Mouse (Mus musculus): ENCODE results near the gene Unc93b1. TPM values are rescaled to one million over a fixed set of nuclear protein-coding genes. Genes with fewer than 3 reads are reported as not detected.

The Unc93b1 gene
- total RNA-seq, 2 experiments from 2014 or later, result 49.1 to 62.5 TPM

DNA sequence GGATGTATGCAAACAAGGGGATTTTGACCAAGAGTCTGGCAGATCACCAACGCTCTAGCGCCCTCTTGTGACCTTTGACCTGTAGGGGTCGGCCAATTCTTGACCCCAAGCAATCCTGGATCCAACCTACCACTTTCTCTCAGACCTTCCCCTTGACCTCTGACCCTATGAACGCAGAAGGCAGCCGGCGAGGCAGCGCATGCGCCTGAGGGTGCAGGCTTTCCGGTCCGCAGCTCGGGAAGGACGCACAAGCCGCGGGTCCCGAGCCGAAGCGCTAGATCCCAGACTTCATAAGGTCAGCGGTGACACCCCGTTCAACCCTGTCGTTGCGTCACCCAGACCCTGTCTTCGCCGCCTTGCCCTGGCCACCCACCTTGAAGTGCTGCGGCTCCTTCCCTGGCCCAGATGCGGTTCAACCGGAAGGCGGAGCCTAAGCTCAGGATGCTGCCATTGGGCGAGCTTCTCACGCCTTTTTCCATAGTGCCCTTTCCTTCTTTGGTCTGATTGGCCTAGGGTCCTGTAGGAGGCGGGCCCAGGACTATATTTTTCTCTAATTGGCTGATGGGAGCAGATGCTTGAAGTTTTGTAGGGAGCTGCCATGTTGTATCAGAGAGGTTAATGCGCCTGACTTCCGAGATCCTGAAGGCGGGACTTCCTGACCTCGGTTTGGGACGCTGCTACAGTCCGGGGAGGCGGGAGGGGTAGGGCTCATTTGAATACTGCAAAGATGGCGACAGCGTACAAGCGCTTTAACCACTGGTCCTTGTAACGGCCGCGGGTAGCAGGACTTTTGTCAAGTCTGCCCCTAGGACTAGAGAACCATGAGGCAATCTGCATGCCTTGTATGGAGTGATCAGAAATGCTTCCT is 22.4 kb upstream of the Unc93b1 start, which contains the start of gene Ndufs8:
Ndufs8 (minus strand) TSS at position 438 of the 868 bp plus-strand sequence.
- peak; percentile 92 for DNase-seq

- no peak for DNase-seq
Measured at GRCm38 (mm10) chr19:3913692-3914091, 21.3 kb upstream of the Unc93b1 start.

GRCm38 (mm10) chr19:3914535-3914934 is 20.5 kb upstream of the Unc93b1 start:
- DNase-seq, result no peak

GRCm38 (mm10) chr19:3916727-3917126 is 18.3 kb upstream of the Unc93b1 start:
- DNase-seq, result peak in 1 of 2 experiments; percentile 51

- DNase-seq, result peak in 1 of 2 experiments; percentile 50
Measured at GRCm38 (mm10) chr19:3919928-3920327, 15.1 kb upstream of the Unc93b1 start.

GRCm38 (mm10) chr19:3922661-3923371 is 12.2 kb upstream of the Unc93b1 start:
- DNase-seq, result no peak

- no peak for DNase-seq
Measured at GRCm38 (mm10) chr19:3923586-3923985, 11.4 kb upstream of the Unc93b1 start.

GRCm38 (mm10) chr19:3924190-3924589 is 10.8 kb upstream of the Unc93b1 start:
- DNase-seq, result peak; percentile 73 to 75

DNA sequence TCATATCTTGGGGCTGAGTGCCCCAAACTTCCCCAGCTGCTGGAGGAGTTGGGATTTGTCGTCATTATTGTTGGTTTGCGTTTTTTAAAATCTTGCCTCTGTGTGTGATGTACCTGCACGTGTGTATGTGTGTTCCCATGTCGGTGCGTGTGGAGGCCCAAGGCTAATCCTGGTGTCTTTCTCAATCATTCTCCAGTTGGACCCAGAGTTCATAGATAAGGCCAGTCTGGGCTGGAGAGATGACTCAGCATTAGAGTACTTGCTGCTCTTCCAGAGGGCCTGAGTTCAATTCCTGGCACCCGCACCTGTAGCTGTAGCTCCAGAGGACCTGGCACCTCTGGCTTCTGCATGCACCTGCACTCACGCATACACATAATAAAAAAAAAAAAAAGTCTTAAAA is 10.1 kb upstream of the Unc93b1 start:
- DNase-seq, result no peak

- no peak for DNase-seq
Measured at GRCm38 (mm10) chr19:3925859-3926258, 9.1 kb upstream of the Unc93b1 start.

DNA sequence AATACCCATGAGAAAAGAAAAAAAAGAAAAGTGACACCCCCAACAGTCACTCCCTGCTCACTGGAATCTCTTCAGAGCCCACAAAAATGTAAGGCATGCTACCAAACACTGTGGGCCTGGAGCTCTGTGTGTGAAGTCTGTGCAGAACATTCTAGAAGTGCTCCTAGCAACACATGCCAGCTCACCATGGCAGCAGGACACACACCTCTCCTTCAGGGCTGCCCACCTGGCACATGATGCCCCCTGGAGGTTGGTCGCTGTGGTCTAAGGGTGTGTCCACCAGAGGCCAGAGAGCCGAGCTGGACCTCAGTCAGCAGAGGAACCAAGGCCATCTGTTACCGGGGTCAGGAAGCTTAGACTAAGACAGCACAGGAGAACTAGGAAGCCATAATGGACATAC is 8.7 kb upstream of the Unc93b1 start:
- DNase-seq, result no peak

- no peak for DNase-seq
Measured at GRCm38 (mm10) chr19:3926685-3927084, 8.3 kb upstream of the Unc93b1 start.

GRCm38 (mm10) chr19:3927989-3928388 is 7.0 kb upstream of the Unc93b1 start:
- DNase-seq, result no peak

DNA sequence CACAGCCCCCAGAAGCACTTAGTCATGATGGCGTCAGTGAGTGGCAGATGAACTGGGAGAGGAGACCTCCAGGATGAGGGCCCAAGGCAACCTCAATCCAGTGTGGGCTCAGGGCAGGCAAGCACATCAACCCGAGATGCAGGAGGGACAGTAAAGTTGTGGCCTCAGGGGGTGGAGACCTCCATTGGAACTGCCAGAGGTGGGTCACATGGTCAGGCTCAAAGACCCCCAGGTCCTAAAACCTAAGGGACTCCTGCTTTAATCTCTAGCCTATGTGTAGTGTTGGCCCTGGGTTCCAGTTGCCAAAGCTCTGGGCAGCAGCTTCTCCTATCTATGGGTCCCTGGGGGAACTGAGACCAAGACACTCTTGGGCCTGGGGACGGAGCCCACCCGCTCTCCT is 6.2 kb upstream of the Unc93b1 start:
- no peak for DNase-seq

DNA sequence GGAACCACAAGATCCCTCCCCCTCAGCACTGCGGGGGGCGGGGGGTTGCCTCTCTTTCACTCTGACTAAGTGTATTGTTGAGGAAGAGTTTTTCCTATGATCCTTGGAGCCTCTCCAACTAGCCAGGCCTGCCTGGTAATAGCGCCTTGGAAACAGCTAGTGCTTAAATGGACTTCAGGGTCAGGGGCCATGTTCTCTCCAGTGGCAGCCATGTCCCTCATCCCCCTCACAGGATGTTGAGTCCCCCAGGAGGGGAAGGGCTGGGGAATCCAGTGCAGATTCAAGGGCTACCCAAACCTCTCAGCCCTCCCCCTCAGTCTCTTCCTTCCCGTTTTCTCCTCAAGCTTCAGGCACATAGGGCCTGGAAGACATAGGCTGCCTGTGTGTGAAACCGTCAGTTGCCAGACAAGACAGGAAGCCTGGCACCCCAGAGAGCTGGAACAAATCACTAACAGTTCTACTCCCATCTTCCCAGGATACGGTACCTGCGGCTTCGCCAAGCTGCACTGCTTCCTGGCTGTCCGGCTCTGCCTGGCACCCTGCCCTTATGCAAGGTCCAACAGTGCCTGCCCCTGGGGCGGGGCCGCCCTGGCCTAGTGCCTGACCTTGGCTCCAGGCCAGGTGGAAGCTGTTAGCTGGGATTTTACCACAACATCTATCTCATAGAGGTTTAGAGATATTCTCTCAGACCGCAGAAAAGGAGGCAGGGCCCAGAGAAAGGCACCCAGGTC is 5.6 kb upstream of the Unc93b1 start, which contains the start of gene Aldh3b1:
Aldh3b1 (minus strand) TSS at position 598 of the 731 bp plus-strand sequence.
- peak; percentile 98 for DNase-seq

- no peak for DNase-seq
Measured at GRCm38 (mm10) chr19:3930262-3931057, 4.5 kb upstream of the Unc93b1 start.

GRCm38 (mm10) chr19:3931716-3932115 is 3.3 kb upstream of the Unc93b1 start:
- no peak for DNase-seq

GRCm38 (mm10) chr19:3935896-3936850 is 1.2 kb downstream of the Unc93b1 start:
- DNase-seq, result peak; percentile 75 to 84

DNA sequence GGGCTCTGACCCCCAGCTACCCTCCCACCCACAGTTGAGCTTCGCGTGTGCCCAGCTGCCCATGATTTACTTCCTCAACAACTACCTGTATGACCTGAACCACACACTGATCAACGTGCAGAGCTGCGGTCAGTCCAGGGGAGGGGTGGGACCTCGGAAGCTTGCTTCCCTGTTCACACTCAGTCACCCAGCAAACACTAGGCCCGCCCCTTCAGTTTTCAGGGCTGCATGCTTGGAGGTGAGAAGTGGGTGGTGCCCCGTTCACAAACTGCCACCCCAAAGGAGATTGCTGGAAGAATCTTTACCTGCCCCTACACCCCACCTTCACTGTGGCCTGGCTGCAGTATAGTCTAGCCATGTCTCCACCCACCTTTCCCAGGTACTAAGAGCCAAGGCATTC is 7.3 kb downstream of the Unc93b1 start:
- no peak for DNase-seq

DNA sequence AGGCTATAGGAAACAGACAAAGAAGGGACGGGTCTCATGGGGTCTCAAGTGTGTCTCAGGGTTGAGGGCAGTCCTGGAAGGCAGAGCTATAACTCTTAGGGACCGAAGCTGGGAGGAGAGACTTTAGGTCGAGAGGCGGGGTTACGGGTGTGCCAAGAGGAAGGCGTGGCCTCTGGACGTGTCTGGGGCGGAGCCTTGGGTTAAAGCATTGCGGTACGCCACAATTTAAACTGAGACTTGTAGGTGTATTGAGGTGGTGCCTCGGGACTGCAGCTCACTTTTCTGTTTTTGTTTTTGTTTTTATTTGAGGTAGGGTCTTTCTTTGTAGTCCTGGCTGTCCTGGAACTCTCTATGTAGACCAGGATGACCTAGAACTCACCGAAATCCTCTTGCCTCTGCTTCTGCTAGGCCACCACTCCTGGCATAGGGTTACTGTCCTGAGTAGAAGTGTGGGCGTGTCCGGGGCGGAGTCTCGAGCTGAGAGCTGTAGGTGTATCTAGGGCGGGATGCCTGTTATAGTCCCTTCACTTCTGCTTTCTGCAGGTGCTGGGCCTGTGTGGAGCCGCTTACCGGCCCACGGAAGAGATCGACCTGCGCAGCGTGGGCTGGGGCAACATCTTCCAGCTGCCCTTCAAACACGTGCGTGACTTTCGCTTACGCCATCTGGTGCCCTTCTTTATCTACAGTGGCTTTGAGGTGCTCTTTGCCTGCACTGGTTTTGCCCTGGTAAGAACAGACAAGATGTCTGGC is 8.2 kb downstream of the Unc93b1 start:
- peak; percentile 60 to 67 for DNase-seq

Measured in adrenal gland, postnatal 36 days (tissue).